Mouse (Mus musculus) kidney, embryonic 16.5 days (tissue): Measurements from ENCODE around the gene Ccnq. TPM values are rescaled to one million over a fixed set of nuclear protein-coding genes. Genes with fewer than 3 reads are reported as not detected.
A peak's percentile ranks its signal among the peaks of the same experiment; 100 is the strongest.

ENCODE experiments used
- ATAC-seq: fragments of 200-750 bp; cut with Nextera tagmentation; 2 replicates; pipeline ENCODE4 v1.8.0; 2017; ENCODE audit warnings: moderate TSS enrichment; ENCODE audit not compliant: low FRiP score, low TSS enrichment
- H3K27ac ChIP-seq: fragments of 300-500 bp; sonication (generic); 2 replicates; pipeline ENCODE4 v1.5.1; 2014; ENCODE audit warnings: low read length
- H3K27me3 ChIP-seq: fragments of 300-500 bp; sonication (generic); 2 replicates; pipeline ENCODE4 v1.6.1; 2014; ENCODE audit warnings: low read length, control low read depth, mixed read lengths; ENCODE audit not compliant: insufficient read depth
- H3K36me3 ChIP-seq: fragments of 300-500 bp; sonication (generic); 2 replicates; pipeline ENCODE4 v1.6.1; 2014; ENCODE audit warnings: low read length, control low read depth, mixed read lengths; ENCODE audit not compliant: insufficient read depth
- H3K4me1 ChIP-seq: fragments of 300-500 bp; sonication (generic); 2 replicates; pipeline ENCODE4 v1.6.1; 2014; ENCODE audit warnings: low read length, control low read depth, mixed read lengths; ENCODE audit not compliant: insufficient read depth
- H3K4me2 ChIP-seq: fragments of 300-500 bp; sonication (generic); replicated peaks from 2 replicates; pipeline ENCODE4 v1.6.1; 2014; ENCODE audit warnings: low read depth, low read length
- H3K4me3 ChIP-seq: fragments of 300-500 bp; sonication (generic); 2 replicates; pipeline ENCODE4 v1.5.1; 2014; ENCODE audit warnings: mild to moderate bottlenecking, low read length
- H3K9ac ChIP-seq: fragments of 300-500 bp; sonication (generic); replicated peaks from 2 replicates; pipeline ENCODE4 v1.6.1; 2014; ENCODE audit warnings: low read length
- H3K9me3 ChIP-seq: fragments of 300-500 bp; sonication (generic); 2 replicates; pipeline ENCODE4 v1.6.1; 2016; ENCODE audit warnings: low read length, control low read depth
- whole genome bisulfite sequencing: fragments of 180-500 bp; shearing (Covaris S2); extraction: QIAGEN DNeasy Blood & Tissue Kit; methylation state at CpG from one replicate; pipeline ENCODE4 v1.1.7; 2014; 5-methylcytosine and 5-hydroxymethylcytosine counted together
- polyA plus RNA-seq: library from polyadenylated mRNA; unstranded; fragments of >200 nt; fragmentation: Nextera tagmentation; extraction: Ambion mirVana; gene quantifications from 2 replicates; pipeline ENCODE4 v1.2.1, GENCODE M21; 2015

Gene Ccnq
- polyA plus RNA-seq, 1 experiment from 2014 or later = 47.0 TPM

GRCm38 (mm10) chr11:78782791-78783347, 31.3 kb upstream of the Ccnq start:
- Histone ChIP-seq H3K9ac (no peak overlapping the region), H3K27me3 (no peaks in the 10 kb centered on the region), H3K4me2 (no peak overlapping the region), H3K9me3 (no peaks in the 10 kb centered on the region), H3K27ac (no peak overlapping the region), H3K4me3 (no peak overlapping the region), H3K4me1 (no peaks in the 10 kb centered on the region), H3K36me3 (no peaks in the 10 kb centered on the region)
- ATAC-seq = no peak
- WGBS = 63% methylated on average over 9 of the region's 9 CpGs

GRCm38 (mm10) chr11:78782326-78782725, 30.8 kb upstream of the Ccnq start:
- H3K4me3 ChIP-seq = no peak overlapping the region
- no peak overlapping the region for H3K4me2 ChIP-seq
- no peaks in the 10 kb centered on the region for H3K27me3 ChIP-seq
- no peaks in the 10 kb centered on the region for H3K36me3 ChIP-seq
- no peak overlapping the region for H3K9ac ChIP-seq
- H3K27ac ChIP-seq = no peak overlapping the region
- no peak for ATAC-seq
- WGBS = 67% methylated on average over 5 of the region's 5 CpGs
- no peaks in the 10 kb centered on the region for H3K9me3 ChIP-seq
- no peaks in the 10 kb centered on the region for H3K4me1 ChIP-seq

GRCm38 (mm10) chr11:78780571-78780970, 29.0 kb upstream of the Ccnq start:
- 78% methylated on average over 3 of the region's 3 CpGs for WGBS
- no peak for ATAC-seq

GRCm38 (mm10) chr11:78780002-78780401, 28.5 kb upstream of the Ccnq start:
- Histone ChIP-seq H3K9me3 (no peaks in the 10 kb centered on the region), H3K4me1 (no peaks in the 10 kb centered on the region), H3K9ac (no peak overlapping the region), H3K36me3 (no peaks in the 10 kb centered on the region), H3K4me2 (no peak overlapping the region), H3K4me3 (no peak overlapping the region), H3K27ac (no peak overlapping the region), H3K27me3 (no peaks in the 10 kb centered on the region)
- no peak for ATAC-seq
- WGBS = 93% methylated on average over 3 of the region's 3 CpGs

More at GRCm38 (mm10) chr11:78780571-78780970, 29.0 kb upstream of the Ccnq start:
- Histone ChIP-seq H3K27me3 (no peaks in the 10 kb centered on the region), H3K4me1 (no peaks in the 10 kb centered on the region), H3K4me2 (no peak overlapping the region), H3K9me3 (no peaks in the 10 kb centered on the region), H3K4me3 (no peak overlapping the region), H3K27ac (no peak overlapping the region), H3K36me3 (no peaks in the 10 kb centered on the region), H3K9ac (no peak overlapping the region)

GRCm38 (mm10) chr11:78777851-78778680, 26.5 kb upstream of the Ccnq start:
- Histone ChIP-seq H3K4me3 (no peak overlapping the region), H3K27me3 (no peaks in the 10 kb centered on the region), H3K4me1 (no peaks in the 10 kb centered on the region), H3K4me2 (no peak overlapping the region), H3K27ac (no peak overlapping the region), H3K9ac (no peak overlapping the region), H3K36me3 (no peaks in the 10 kb centered on the region), H3K9me3 (no peaks in the 10 kb centered on the region)
- 52% methylated on average over 10 of the region's 10 CpGs for WGBS
- ATAC-seq = 0 out of 2 replicates have a peak, but pooled peaks have one; percentile 35

GRCm38 (mm10) chr11:78771751-78772283, 20.3 kb upstream of the Ccnq start:
- Histone ChIP-seq H3K4me3 (no peak overlapping the region), H3K27me3 (no peaks in the 10 kb centered on the region), H3K9me3 (no peaks in the 10 kb centered on the region), H3K9ac (no peak overlapping the region), H3K27ac (no peak overlapping the region), H3K4me1 (peaks cover 6% of the 10 kb centered on the region; the same call in 1 of the 2 replicates), H3K4me2 (no peak overlapping the region), H3K36me3 (no peaks in the 10 kb centered on the region)
- 35% methylated on average over 11 of the region's 11 CpGs for WGBS
- no peak for ATAC-seq

GRCm38 (mm10) chr11:78770436-78770835, 18.9 kb upstream of the Ccnq start:
- no peaks in the 10 kb centered on the region for H3K36me3 ChIP-seq
- H3K9me3 ChIP-seq = no peaks in the 10 kb centered on the region
- no peak overlapping the region for H3K9ac ChIP-seq
- no peak overlapping the region for H3K27ac ChIP-seq
- no peak overlapping the region for H3K4me2 ChIP-seq
- H3K27me3 ChIP-seq = no peaks in the 10 kb centered on the region
- WGBS = 76% methylated on average over 6 of the region's 6 CpGs
- peaks cover 6% of the 10 kb centered on the region; the same call in 1 of the 2 replicates for H3K4me1 ChIP-seq
- no peak for ATAC-seq
- no peak overlapping the region for H3K4me3 ChIP-seq

GRCm38 (mm10) chr11:78768778-78769177, 17.2 kb upstream of the Ccnq start:
- 52% methylated on average over 3 of the region's 3 CpGs for WGBS
- no peak for ATAC-seq

GRCm38 (mm10) chr11:78766069-78766830, 14.7 kb upstream of the Ccnq start:
- H3K27ac ChIP-seq = no peak overlapping the region
- H3K9me3 ChIP-seq = no peaks in the 10 kb centered on the region
- no peak overlapping the region for H3K4me3 ChIP-seq
- WGBS = 80% methylated on average over 6 of the region's 6 CpGs
- H3K4me2 ChIP-seq = no peak overlapping the region
- H3K4me1 ChIP-seq = no peaks in the 10 kb centered on the region
- H3K36me3 ChIP-seq = no peaks in the 10 kb centered on the region
- H3K27me3 ChIP-seq = no peaks in the 10 kb centered on the region
- no peak for ATAC-seq
- no peak overlapping the region for H3K9ac ChIP-seq

More at GRCm38 (mm10) chr11:78768778-78769177, 17.2 kb upstream of the Ccnq start:
- H3K4me2 ChIP-seq = no peak overlapping the region
- H3K9ac ChIP-seq = no peak overlapping the region
- no peak overlapping the region for H3K4me3 ChIP-seq
- H3K4me1 ChIP-seq = peaks cover 6% of the 10 kb centered on the region; the same call in 1 of the 2 replicates
- no peaks in the 10 kb centered on the region for H3K27me3 ChIP-seq
- H3K9me3 ChIP-seq = no peaks in the 10 kb centered on the region
- no peak overlapping the region for H3K27ac ChIP-seq
- no peaks in the 10 kb centered on the region for H3K36me3 ChIP-seq
